Mouse (Mus musculus) testis, adult 2 months (tissue): ENCODE measurements around the gene Tymp. TPM values are rescaled to one million over a fixed set of nuclear protein-coding genes. Genes with fewer than 3 reads are reported as not detected.
A peak's percentile ranks its signal among the peaks of the same experiment; 100 is the strongest.

Experiments
- H3K27ac ChIP-seq: fragments of 200-500 bp; 2 replicates; pipeline ENCODE4 v1.5.1; 2012; ENCODE audit warnings: low read depth, low read length; ENCODE audit not compliant: control insufficient read depth, insufficient read depth
- H3K27me3 ChIP-seq: fragments of 200-500 bp; 2 replicates; pipeline ENCODE4 v1.6.1; 2012; ENCODE audit warnings: mild to moderate bottlenecking, low read length, moderate library complexity; ENCODE audit not compliant: control insufficient read depth, insufficient read depth
- H3K36me3 ChIP-seq: fragments of 200-500 bp; 2 replicates; pipeline ENCODE4 v1.6.1; 2012; ENCODE audit warnings: mild to moderate bottlenecking, low read length; ENCODE audit not compliant: control insufficient read depth, insufficient read depth
- H3K4me1 ChIP-seq: fragments of 200-500 bp; 2 replicates; pipeline ENCODE4 v1.6.1; 2012; ENCODE audit warnings: low read length; ENCODE audit not compliant: control insufficient read depth, insufficient read depth
- H3K4me3 ChIP-seq: fragments of 200-500 bp; 2 replicates; pipeline ENCODE4 v1.5.1; 2012; ENCODE audit warnings: low read depth, mild to moderate bottlenecking, low read length, moderate library complexity, mixed read lengths; ENCODE audit not compliant: control insufficient read depth
- CTCF ChIP-seq: fragments of 200-500 bp; IDR thresholded peaks from 2 replicates; pipeline ENCODE4 v1.5.1; 2012; ENCODE audit warnings: low read depth, mild to moderate bottlenecking, inconsistent platforms, low read length, moderate library complexity; ENCODE audit not compliant: control insufficient read depth, insufficient read depth, insufficient replicate concordance
- POLR2A ChIP-seq: fragments of 200-500 bp; IDR thresholded peaks from 2 replicates; pipeline ENCODE4 v1.6.1; 2012; ENCODE audit warnings: low read depth, mild to moderate bottlenecking, inconsistent platforms, low read length, moderate library complexity; ENCODE audit not compliant: control insufficient read depth
- polyA plus RNA-seq: library from polyadenylated mRNA; depleted of rRNA; stranded (reverse); fragments of >200 nt; gene quantifications from 2 replicates; pipeline ENCODE4 v1.2.3, GENCODE M21; 2012; rRNA removed

Tymp gene
- 0.74 and 1.6 TPM in 2 replicates for polyA plus RNA-seq

DNA sequence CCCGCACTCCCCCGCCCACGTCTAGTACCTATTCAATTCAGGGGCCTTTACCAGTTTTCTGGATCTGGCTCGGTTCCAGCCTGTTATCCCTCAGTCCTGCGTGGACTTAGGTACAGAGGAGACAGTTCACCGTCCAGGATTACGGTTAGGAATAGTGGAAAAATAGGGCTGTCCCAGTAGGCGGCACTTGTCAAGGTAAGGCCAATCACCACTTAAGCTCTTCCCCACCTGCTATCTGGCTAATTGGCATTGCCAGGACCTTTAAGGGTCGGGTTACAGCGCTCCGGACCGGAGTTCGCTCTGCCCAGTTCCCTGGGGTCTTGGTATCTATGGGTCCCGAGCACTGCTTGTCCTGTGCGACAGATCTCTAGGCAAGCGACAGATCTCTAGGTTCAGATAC lies at the start of gene Tymp:
Tymp (minus strand) TSS at position 83 of the 400 bp plus-strand sequence.
- Histone ChIP-seq H3K27ac (no peak within 1 kb of the TSS; the same call in 1 of the 2 replicates), H3K36me3 (no peaks in the 10 kb centered on the region), H3K4me3 (peak within 1 kb of the TSS; percentile 77), H3K27me3 (peaks cover 2% of the 10 kb centered on the region; the same call in 1 of the 2 replicates), H3K4me1 (peaks cover 37% of the 10 kb centered on the region)
- TF ChIP-seq POLR2A (no peak), CTCF (no peak)

DNA sequence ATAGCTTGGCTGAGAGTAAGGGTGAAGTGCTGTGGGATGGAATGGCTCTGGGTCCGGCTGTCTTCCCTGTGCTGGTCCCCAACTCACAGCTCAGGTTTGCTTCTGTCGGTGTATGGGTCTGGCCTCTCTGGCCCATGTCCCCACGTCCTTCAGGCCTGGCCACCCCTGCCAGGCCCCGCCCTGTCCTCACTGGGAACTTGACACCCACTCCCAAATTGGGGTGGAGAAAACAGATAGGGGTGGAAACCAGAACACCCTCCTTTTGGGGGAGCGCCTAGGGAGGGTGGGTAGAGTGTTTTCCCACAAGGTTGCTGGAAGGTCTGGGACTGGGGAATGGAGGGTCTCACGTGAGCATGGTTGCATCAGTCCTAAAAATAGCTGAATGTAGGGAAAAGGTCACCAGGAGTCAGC lies 48.9 kb upstream of the Tymp start, which contains the start of gene Cpt1b:
Cpt1b (minus strand) TSS at position 153 of the 411 bp plus-strand sequence.
- H3K36me3 ChIP-seq = no peaks in the 10 kb centered on the region; the same call in 1 of the 2 replicates
- no peaks in the 10 kb centered on the region for H3K27me3 ChIP-seq
- H3K4me3 ChIP-seq = peak within 1 kb of the TSS; percentile 92
- H3K27ac ChIP-seq = peak within 1 kb of the TSS; percentile 90
- peaks cover 19% of the 10 kb centered on the region for H3K4me1 ChIP-seq
- TF ChIP-seq CTCF = no peak

DNA sequence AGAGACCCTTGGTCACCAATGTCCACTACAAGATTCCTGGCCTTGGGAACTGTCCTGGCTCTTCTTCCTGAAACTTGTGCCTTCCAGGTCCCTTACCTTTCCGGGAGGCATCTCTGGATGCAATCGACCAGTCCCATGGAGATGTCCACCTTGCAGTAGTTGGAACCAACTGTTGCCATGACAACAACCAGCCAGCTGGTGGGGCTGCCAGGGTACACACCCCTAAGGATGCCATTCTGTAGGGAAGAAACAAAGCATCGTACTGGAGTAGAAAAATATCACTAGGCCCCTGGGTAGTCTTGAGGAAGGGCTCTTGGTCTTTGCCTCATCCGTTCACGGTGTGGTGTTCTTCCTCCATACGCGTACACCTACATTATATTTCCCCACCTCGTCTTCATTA lies 47.8 kb upstream of the Tymp start:
- H3K4me1 ChIP-seq = peaks cover 19% of the 10 kb centered on the region
- TF ChIP-seq POLR2A (0 out of 2 replicates have a peak, but pooled peaks have one; percentile 20), CTCF (no peak)
- H3K27ac ChIP-seq = peak overlapping the region; percentile 68
- no peaks in the 10 kb centered on the region for H3K27me3 ChIP-seq
- H3K4me3 ChIP-seq = peak overlapping the region; percentile 84
- no peaks in the 10 kb centered on the region; the same call in 1 of the 2 replicates for H3K36me3 ChIP-seq

DNA sequence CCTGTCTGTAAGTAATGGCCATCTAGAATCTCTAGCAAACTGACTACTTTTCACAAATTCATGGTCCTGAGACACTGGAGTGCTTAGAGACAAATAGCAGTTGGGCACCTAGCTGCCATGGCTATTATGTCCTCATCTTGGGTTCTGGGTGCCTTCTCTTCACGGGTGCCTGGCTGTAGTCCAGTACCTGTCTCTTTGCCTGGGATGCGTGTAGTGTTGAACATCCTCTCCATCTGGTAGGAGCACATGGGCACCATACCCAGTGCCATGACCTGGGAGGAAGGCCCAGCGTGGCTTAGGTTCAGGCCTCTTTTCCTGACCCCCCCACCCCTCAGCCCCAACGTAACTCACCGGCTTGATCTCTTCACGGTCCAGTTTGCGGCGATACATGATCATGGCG lies 45.1 kb upstream of the Tymp start:
- Histone ChIP-seq H3K27me3 (no peaks in the 10 kb centered on the region), H3K27ac (no peak overlapping the region), H3K4me3 (no peak overlapping the region), H3K4me1 (peaks cover 18% of the 10 kb centered on the region), H3K36me3 (no peaks in the 10 kb centered on the region; the same call in 1 of the 2 replicates)
- TF ChIP-seq POLR2A (no peak), CTCF (no peak)

DNA sequence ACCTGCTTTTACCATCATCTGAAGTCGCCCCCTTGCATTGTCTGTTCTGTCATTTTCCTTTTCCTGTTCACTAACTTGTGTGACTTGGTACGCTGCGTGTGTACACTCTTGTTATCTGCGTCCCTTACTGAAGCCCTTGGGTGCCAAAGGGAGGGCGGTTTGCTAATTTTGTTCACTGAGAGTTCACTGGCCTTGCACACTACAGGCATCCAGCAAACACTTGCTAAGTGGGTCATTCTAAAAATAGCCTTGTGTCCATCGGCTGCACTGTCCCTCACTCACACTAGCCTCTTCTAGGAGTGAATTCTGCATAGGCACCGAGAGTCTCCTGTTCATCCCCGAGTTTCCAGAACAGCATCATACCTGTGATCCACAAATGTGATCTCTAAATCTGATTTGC lies 38.4 kb upstream of the Tymp start:
- Histone ChIP-seq H3K27ac (no peak overlapping the region), H3K36me3 (no peaks in the 10 kb centered on the region; the same call in 1 of the 2 replicates), H3K4me1 (peaks cover 9% of the 10 kb centered on the region), H3K27me3 (no peaks in the 10 kb centered on the region), H3K4me3 (no peak overlapping the region)
- TF ChIP-seq POLR2A (no peak), CTCF (no peak)

DNA sequence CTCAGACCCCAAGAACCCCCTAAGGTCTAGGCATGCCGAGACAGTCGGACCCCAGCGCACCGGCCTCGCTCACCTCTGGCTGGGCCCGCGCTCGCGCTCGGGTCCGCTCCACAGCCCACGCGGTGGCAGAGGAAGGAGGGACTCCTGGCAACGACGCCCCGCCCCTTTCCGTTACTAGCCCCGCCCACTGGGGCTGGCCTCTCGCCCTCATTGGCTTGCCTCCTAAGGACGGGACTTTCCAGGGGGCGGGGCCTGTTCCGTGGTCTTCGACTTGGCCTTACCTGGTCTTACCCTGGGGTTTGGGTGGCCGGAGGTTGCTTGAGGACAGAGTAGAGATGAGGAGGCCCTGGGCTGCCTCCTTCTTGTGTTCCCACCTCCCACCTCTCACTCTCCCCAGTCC lies 33.3 kb upstream of the Tymp start, which contains the start of gene Syce3:
Syce3 (minus strand) TSS at position 386 of the 400 bp plus-strand sequence.
- TF ChIP-seq CTCF (no peak), POLR2A (peak; percentile 78)
- H3K4me3 ChIP-seq = peak within 1 kb of the TSS; percentile 93
- peaks cover 8% of the 10 kb centered on the region for H3K4me1 ChIP-seq
- no peaks in the 10 kb centered on the region for H3K27me3 ChIP-seq
- peak within 1 kb of the TSS; percentile 96 for H3K27ac ChIP-seq
- no peaks in the 10 kb centered on the region for H3K36me3 ChIP-seq

DNA sequence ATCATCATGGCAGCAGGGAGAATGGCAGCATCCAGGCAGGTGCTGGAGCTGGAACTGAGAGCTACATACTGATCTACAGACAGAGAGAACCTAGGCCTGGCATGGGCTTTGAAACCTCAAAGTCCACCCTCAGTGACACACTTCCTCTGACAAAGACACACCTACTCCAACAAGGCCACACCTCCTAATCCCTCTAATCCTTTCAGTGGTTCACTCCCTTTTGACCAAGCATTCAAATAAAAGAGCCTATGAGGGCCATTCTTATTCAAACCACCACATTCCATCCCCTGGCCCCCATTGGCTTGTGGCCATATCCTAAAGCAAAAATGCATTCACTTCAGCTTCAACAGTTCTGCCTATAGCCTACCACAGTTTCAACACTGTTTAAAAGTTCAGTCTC lies 29.9 kb upstream of the Tymp start:
- no peaks in the 10 kb centered on the region for H3K36me3 ChIP-seq
- no peak for TF ChIP-seq POLR2A
- no peak for TF ChIP-seq CTCF
- H3K27me3 ChIP-seq = no peaks in the 10 kb centered on the region
- no peak overlapping the region for H3K4me3 ChIP-seq
- no peak overlapping the region for H3K27ac ChIP-seq
- H3K4me1 ChIP-seq = peaks cover 8% of the 10 kb centered on the region

DNA sequence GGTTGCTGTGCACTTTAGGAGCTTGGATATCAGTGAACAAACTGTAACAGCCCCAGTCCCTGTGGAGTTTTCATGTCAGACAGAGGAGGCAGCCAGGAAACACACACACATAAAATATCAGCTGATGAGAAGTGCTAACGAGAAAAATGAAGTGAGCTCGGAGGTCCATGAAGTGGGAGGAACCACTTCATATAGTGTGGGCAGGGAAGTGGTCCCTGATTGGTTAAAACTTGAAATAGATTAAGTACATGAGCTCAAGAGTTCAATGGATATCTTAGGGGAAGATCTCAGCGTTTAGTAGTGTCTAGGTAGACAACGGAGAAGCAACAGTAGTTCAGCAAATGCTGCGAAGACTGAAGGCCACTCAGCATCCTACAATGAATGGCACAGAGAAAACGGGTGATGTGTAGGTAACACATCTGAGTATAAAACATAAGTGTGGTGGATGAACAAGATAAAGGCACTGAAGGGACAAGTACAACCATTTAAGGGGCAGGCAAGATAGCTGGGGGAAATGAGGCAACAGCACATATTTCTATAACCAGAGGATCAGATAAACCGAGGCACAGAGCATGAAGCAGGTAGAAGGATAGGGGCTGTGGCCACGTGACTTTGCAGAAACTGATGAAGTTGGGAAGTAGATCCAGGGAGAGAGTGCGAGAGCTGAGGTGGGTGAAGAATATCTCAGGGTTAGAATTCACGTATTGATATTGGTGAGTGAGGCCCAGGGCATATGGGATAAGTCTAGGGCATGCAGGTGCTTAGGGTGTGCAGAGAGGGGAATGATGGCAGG lies 28.2 kb upstream of the Tymp start:
- Histone ChIP-seq H3K27me3 (no peaks in the 10 kb centered on the region), H3K36me3 (no peaks in the 10 kb centered on the region), H3K4me1 (peaks cover 4% of the 10 kb centered on the region), H3K27ac (no peak overlapping the region), H3K4me3 (no peak overlapping the region)
- TF ChIP-seq CTCF (no peak), POLR2A (no peak)
